Mouse (Mus musculus) megakaryocyte, embryonic 14.5 days (primary cell): ENCODE results near the gene Olfr933. TPM values are rescaled to one million over a fixed set of nuclear protein-coding genes. Genes with fewer than 3 reads are reported as not detected.

ENCODE experiments used
- H3K27me3 ChIP-seq: replicated peaks from 2 replicates; pipeline ENCODE3; 2012; ENCODE audit warnings: inconsistent platforms
- H3K36me3 ChIP-seq: replicated peaks from 2 replicates; pipeline ENCODE3; 2012; ENCODE audit warnings: low read length, inconsistent platforms, mixed read lengths
- H3K4me1 ChIP-seq: 2 replicates; pipeline ENCODE4 v1.6.1; 2012; ENCODE audit warnings: inconsistent platforms
- H3K4me3 ChIP-seq: replicated peaks from 2 replicates; pipeline ENCODE3; 2012; ENCODE audit warnings: moderate library complexity, mild to moderate bottlenecking, inconsistent platforms
- H3K9me3 ChIP-seq: 2 replicates; pipeline ENCODE4 v1.6.1; 2012; ENCODE audit warnings: inconsistent platforms
- FLI1 ChIP-seq: IDR thresholded peaks from 2 replicates; pipeline ENCODE4 v1.6.1; 2012; ENCODE audit warnings: low read length, inconsistent platforms, mixed read lengths
- GATA1 ChIP-seq: IDR thresholded peaks from 3 replicates; pipeline ENCODE4 v1.6.1; 2012; ENCODE audit warnings: mixed read lengths, low read length, inconsistent platforms, borderline replicate concordance
- polyA plus RNA-seq: library from polyadenylated mRNA; stranded (reverse); fragments of >175 nt; gene quantifications from 2 replicates; pipeline ENCODE4 v1.2.3, GENCODE M21; 2012; ENCODE audit warnings: low replicate concordance; ENCODE audit not compliant: insufficient read depth

Olfr933 gene
- polyA plus RNA-seq, result 0.03 and 1.6 TPM in 2 replicates

- Histone ChIP-seq H3K36me3 (no peaks in the 10 kb centered on the region), H3K27me3 (no peaks in the 10 kb centered on the region), H3K9me3 (peaks cover 2% of the 10 kb centered on the region; the same call in 1 of the 2 replicates), H3K4me3 (no peak within 1 kb of the TSS), H3K4me1 (no peaks in the 10 kb centered on the region)
- TF ChIP-seq FLI1 (no peak), GATA1 (no peak)
Measured at GRCm38 (mm10) chr9:38972013-38972412, at the start of gene Olfr933. Gene Olfr933 (plus strand): TSS chr9:38972313.

GRCm38 (mm10) chr9:38929509-38929908 is 42.6 kb upstream of the Olfr933 start, which contains the start of gene Olfr930:
Gene Olfr930 (plus strand): TSS chr9:38929809.
- Histone ChIP-seq H3K27me3 (no peaks in the 10 kb centered on the region), H3K4me1 (no peaks in the 10 kb centered on the region), H3K4me3 (no peak within 1 kb of the TSS), H3K9me3 (peaks cover 2% of the 10 kb centered on the region; the same call in 1 of the 2 replicates), H3K36me3 (no peaks in the 10 kb centered on the region)
- TF ChIP-seq GATA1, result no peak
- no peak for TF ChIP-seq FLI1

- no peaks in the 10 kb centered on the region for H3K36me3 ChIP-seq
- peaks cover 14% of the 10 kb centered on the region for H3K9me3 ChIP-seq
- peak overlapping the region; percentile 53 for H3K4me3 ChIP-seq
- H3K27me3 ChIP-seq, result no peaks in the 10 kb centered on the region
- TF ChIP-seq GATA1 (no peak), FLI1 (no peak)
- H3K4me1 ChIP-seq, result no peaks in the 10 kb centered on the region
Measured at GRCm38 (mm10) chr9:38953401-38954123, 18.6 kb upstream of the Olfr933 start.

DNA sequence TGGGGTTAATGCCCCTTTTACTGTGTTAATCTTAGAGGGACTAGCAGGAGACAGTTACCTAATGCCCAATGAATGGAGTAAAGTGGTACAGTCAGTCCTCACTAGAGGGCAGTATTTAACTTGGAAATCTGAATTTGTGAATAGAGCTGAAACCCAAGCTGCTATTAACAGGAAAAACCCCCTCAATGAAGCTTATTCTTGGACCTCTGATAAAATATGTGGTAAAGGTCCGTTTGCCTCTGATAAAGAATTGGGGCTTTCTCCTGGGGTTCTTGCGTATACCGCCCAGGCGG is 18.0 kb upstream of the Olfr933 start:
- no peak for TF ChIP-seq GATA1
- TF ChIP-seq FLI1, result no peak
- Histone ChIP-seq H3K4me3 (no peak overlapping the region), H3K9me3 (peaks cover 13% of the 10 kb centered on the region), H3K36me3 (no peaks in the 10 kb centered on the region), H3K27me3 (no peaks in the 10 kb centered on the region), H3K4me1 (no peaks in the 10 kb centered on the region)

GRCm38 (mm10) chr9:38988215-38988614 is 16.1 kb downstream of the Olfr933 start, which contains the start of gene Olfr934:
Gene Olfr934 (minus strand): TSS chr9:38988315.
- TF ChIP-seq GATA1 (no peak), FLI1 (no peak)
- Histone ChIP-seq H3K36me3 (no peaks in the 10 kb centered on the region), H3K27me3 (no peaks in the 10 kb centered on the region), H3K9me3 (no peaks in the 10 kb centered on the region), H3K4me1 (no peaks in the 10 kb centered on the region), H3K4me3 (no peak within 1 kb of the TSS)

DNA sequence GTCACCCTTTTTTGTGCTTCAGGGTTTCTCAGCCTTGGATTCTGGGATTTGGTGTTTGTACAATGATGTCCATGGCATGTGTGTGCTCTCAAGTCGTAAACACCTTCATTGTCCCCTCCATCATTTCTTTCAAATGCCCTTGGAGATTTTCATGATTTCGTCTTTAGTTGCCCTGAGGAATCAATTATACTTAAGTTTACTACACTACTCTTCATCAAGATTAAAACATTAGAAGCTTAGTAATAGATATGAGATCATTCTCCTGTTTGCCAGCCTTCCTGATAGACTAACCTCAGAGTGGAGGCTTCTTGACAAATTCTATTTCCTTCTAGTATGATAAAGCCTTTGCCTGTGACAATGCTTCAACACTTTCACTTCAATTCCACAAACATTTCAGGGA is 27.5 kb downstream of the Olfr933 start, which contains the start of gene Olfr935:
Olfr935 (minus strand) TSS at position 101 of the 400 bp plus-strand sequence.
- no peak for TF ChIP-seq FLI1
- TF ChIP-seq GATA1, result no peak
- H3K27me3 ChIP-seq, result no peaks in the 10 kb centered on the region
- no peak within 1 kb of the TSS for H3K4me3 ChIP-seq
- no peaks in the 10 kb centered on the region for H3K4me1 ChIP-seq
- H3K9me3 ChIP-seq, result no peaks in the 10 kb centered on the region
- no peaks in the 10 kb centered on the region for H3K36me3 ChIP-seq

DNA sequence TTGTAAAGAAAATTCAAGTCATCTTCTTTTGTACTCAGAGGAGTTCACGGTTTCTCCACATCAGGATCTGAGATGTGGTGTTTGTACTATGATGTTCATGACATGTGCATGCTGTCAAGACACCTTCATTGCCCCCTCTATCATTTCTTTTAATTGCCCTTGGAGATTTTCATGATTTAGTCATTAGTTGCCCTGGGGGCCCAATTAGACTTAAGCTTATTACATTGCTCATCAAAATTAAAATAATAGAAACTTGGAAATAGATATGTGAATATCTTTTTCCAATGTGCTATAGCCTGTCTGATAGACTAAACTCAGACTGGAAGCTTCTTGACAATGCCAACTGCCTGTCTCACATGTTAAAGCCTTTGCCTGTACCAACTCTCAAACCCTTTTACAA is 51.2 kb downstream of the Olfr933 start, which contains the start of gene Olfr146:
Olfr146 (minus strand) TSS at position 101 of the 400 bp plus-strand sequence.
- no peaks in the 10 kb centered on the region for H3K27me3 ChIP-seq
- H3K4me3 ChIP-seq, result no peak within 1 kb of the TSS
- TF ChIP-seq GATA1 (no peak), FLI1 (no peak)
- no peaks in the 10 kb centered on the region for H3K36me3 ChIP-seq
- no peaks in the 10 kb centered on the region for H3K4me1 ChIP-seq
- H3K9me3 ChIP-seq, result no peaks in the 10 kb centered on the region

Other genes starting within 250 kb of the Olfr933 start
- gene Olfr920, start 220.0 kb upstream of the Olfr933 start, polyA plus RNA-seq, result not detected in 2 replicates
- gene Olfr921, start 199.2 kb upstream of the Olfr933 start, polyA plus RNA-seq, result not detected in 2 replicates
- not detected in 2 replicates for gene Olfr922, start 157.7 kb upstream of the Olfr933 start, polyA plus RNA-seq
- gene Olfr923, start 145.8 kb upstream of the Olfr933 start, polyA plus RNA-seq, result not detected in 2 replicates
- not detected in 2 replicates for gene Olfr924, start 127.9 kb upstream of the Olfr933 start, polyA plus RNA-seq
- not detected in 2 replicates for gene Olfr26, start 117.3 kb upstream of the Olfr933 start, polyA plus RNA-seq
- gene Olfr926, start 95.2 kb upstream of the Olfr933 start, polyA plus RNA-seq, result not detected in 2 replicates
- gene Olfr930, start 42.5 kb upstream of the Olfr933 start, polyA plus RNA-seq, result not detected in 2 replicates
- not detected in 2 replicates for gene Olfr934, start 16.0 kb downstream of the Olfr933 start, polyA plus RNA-seq
- gene Olfr935, start 27.4 kb downstream of the Olfr933 start, polyA plus RNA-seq, result not detected in 2 replicates
- not detected in 2 replicates for gene Olfr146, start 51.1 kb downstream of the Olfr933 start, polyA plus RNA-seq
- gene Olfr937, start 92.6 kb downstream of the Olfr933 start, polyA plus RNA-seq, result not detected in 2 replicates
- gene Olfr938, start 106.6 kb downstream of the Olfr933 start, polyA plus RNA-seq, result not detected in 2 replicates
- not detected in 2 replicates for gene Olfr27, start 155.8 kb downstream of the Olfr933 start, polyA plus RNA-seq
- not detected in 2 replicates for gene Olfr943, start 194.0 kb downstream of the Olfr933 start, polyA plus RNA-seq
- not detected in 2 replicates for gene Olfr944, start 229.6 kb downstream of the Olfr933 start, polyA plus RNA-seq